Mouse (Mus musculus) adrenal gland, adult 18-20 months (tissue): ENCODE results near the gene Acsf3. TPM values are rescaled to one million over a fixed set of nuclear protein-coding genes. Genes with fewer than 3 reads are reported as not detected.

Source experiments
- DNase-seq, 2 experiments: peaks; one replicate each; pipeline ENCODE4 v3.0.0; 2021 to 2022; ENCODE audit warnings: low spot score in 2 of 2
- total RNA-seq, 2 experiments: library from RNA; stranded (reverse); gene quantifications; 1 replicate in 1 of 2; 2 replicates in 1 of 2; pipeline ENCODE4 v1.2.3; 2021

Acsf3 gene
- total RNA-seq, 2 experiments from 2014 or later: 42.0 to 76.0 TPM

- no peak for DNase-seq
These were observed 31.8 kb downstream of the Acsf3 start for GRCm38 (mm10) chr8:122806956-122807538.

- DNase-seq: no peak
These were observed 32.6 kb downstream of the Acsf3 start for GRCm38 (mm10) chr8:122807907-122808306.

GRCm38 (mm10) chr8:122810376-122810775, 35.1 kb downstream of the Acsf3 start:
- no peak for DNase-seq

GRCm38 (mm10) chr8:122811870-122812494, 36.7 kb downstream of the Acsf3 start:
- DNase-seq: no peak

- DNase-seq: no peak
These were observed 37.4 kb downstream of the Acsf3 start for GRCm38 (mm10) chr8:122812610-122813250.

- DNase-seq: no peak
These were observed 39.3 kb downstream of the Acsf3 start for GRCm38 (mm10) chr8:122814608-122815007.

- DNase-seq: no peak
These were observed 41.7 kb downstream of the Acsf3 start for GRCm38 (mm10) chr8:122816965-122817364.

GRCm38 (mm10) chr8:122817724-122818496, 42.6 kb downstream of the Acsf3 start:
- no peak for DNase-seq

GRCm38 (mm10) chr8:122819776-122820175, 44.5 kb downstream of the Acsf3 start:
- DNase-seq: no peak

GRCm38 (mm10) chr8:122824571-122824970, 49.3 kb downstream of the Acsf3 start:
- DNase-seq: no peak

- DNase-seq: no peak
These were observed 49.7 kb downstream of the Acsf3 start for GRCm38 (mm10) chr8:122824986-122825385.

- no peak for DNase-seq
These were observed 50.1 kb downstream of the Acsf3 start for GRCm38 (mm10) chr8:122825408-122825807.

GRCm38 (mm10) chr8:122829396-122829795, 54.1 kb downstream of the Acsf3 start:
- no peak for DNase-seq

GRCm38 (mm10) chr8:122830349-122831061, 55.2 kb downstream of the Acsf3 start:
- DNase-seq: peak; percentile 92 to 96

GRCm38 (mm10) chr8:122834416-122834815, 59.1 kb downstream of the Acsf3 start:
- DNase-seq: no peak

GRCm38 (mm10) chr8:122834971-122835370, 59.7 kb downstream of the Acsf3 start:
- peak; percentile 75 to 76 for DNase-seq

GRCm38 (mm10) chr8:122836199-122836598, 60.9 kb downstream of the Acsf3 start:
- DNase-seq: no peak

GRCm38 (mm10) chr8:122836696-122837095, 61.4 kb downstream of the Acsf3 start:
- no peak for DNase-seq

GRCm38 (mm10) chr8:122844161-122844560, 68.9 kb downstream of the Acsf3 start:
- DNase-seq: no peak

GRCm38 (mm10) chr8:122845662-122846061, 70.4 kb downstream of the Acsf3 start:
- no peak for DNase-seq
